Mouse (Mus musculus) gastrocnemius, postnatal 25 days (tissue): ENCODE data around the gene Neurl3. TPM values are rescaled to one million over a fixed set of nuclear protein-coding genes. Genes with fewer than 3 reads are reported as not detected.

Experiments used
- DNase-seq: peaks from one replicate; pipeline ENCODE4 v3.0.0; 2022
- total RNA-seq, 2 experiments: library from RNA; stranded (reverse); gene quantifications; 1 replicate in 1 of 2; 2 replicates in 1 of 2; pipeline ENCODE4 v1.2.3; 2021

Neurl3 gene
- total RNA-seq, 2 experiments from 2014 or later = 0.51 to 0.88 TPM

GRCm38 (mm10) chr1:36257276-36257675 is 17.2 kb downstream of the Neurl3 start:
- no peak for DNase-seq

GRCm38 (mm10) chr1:36255871-36256640 is 18.4 kb downstream of the Neurl3 start:
- DNase-seq = no peak

GRCm38 (mm10) chr1:36254635-36255360 is 19.7 kb downstream of the Neurl3 start:
- peak; percentile 29 for DNase-seq

- DNase-seq = no peak
Measured at GRCm38 (mm10) chr1:36252791-36253190, 21.7 kb downstream of the Neurl3 start.

- DNase-seq = no peak
Measured at GRCm38 (mm10) chr1:36251426-36251825, 23.1 kb downstream of the Neurl3 start.

- DNase-seq = no peak
Measured at GRCm38 (mm10) chr1:36246688-36247087, 27.8 kb downstream of the Neurl3 start.

GRCm38 (mm10) chr1:36244828-36245215 is 29.7 kb downstream of the Neurl3 start:
- DNase-seq = no peak

- DNase-seq = peak; percentile 92
Measured at GRCm38 (mm10) chr1:36244058-36244827, 30.2 kb downstream of the Neurl3 start, which contains the start of gene Uggt1. TSS of gene Uggt1 (minus strand) at chr1:36244720.

- DNase-seq = no peak
Measured at GRCm38 (mm10) chr1:36243447-36244057, 30.9 kb downstream of the Neurl3 start.

- DNase-seq = no peak
Measured at GRCm38 (mm10) chr1:36241903-36242429, 32.5 kb downstream of the Neurl3 start.

- DNase-seq = no peak
Measured at GRCm38 (mm10) chr1:36240176-36240575, 34.3 kb downstream of the Neurl3 start.

GRCm38 (mm10) chr1:36239396-36239795 is 35.1 kb downstream of the Neurl3 start:
- DNase-seq = no peak

GRCm38 (mm10) chr1:36235855-36236254 is 38.6 kb downstream of the Neurl3 start:
- DNase-seq = no peak

GRCm38 (mm10) chr1:36235057-36235639 is 39.3 kb downstream of the Neurl3 start:
- no peak for DNase-seq

- DNase-seq = no peak
Measured at GRCm38 (mm10) chr1:36233218-36233617, 41.3 kb downstream of the Neurl3 start.

- DNase-seq = no peak
Measured at GRCm38 (mm10) chr1:36230919-36231705, 43.4 kb downstream of the Neurl3 start.

- no peak for DNase-seq
Measured at GRCm38 (mm10) chr1:36228461-36228860, 46.0 kb downstream of the Neurl3 start.

GRCm38 (mm10) chr1:36224648-36225047 is 49.8 kb downstream of the Neurl3 start:
- DNase-seq = no peak
